Mouse (Mus musculus): Measurements from ENCODE around the gene Slc4a8.

The Slc4a8 gene

DNA sequence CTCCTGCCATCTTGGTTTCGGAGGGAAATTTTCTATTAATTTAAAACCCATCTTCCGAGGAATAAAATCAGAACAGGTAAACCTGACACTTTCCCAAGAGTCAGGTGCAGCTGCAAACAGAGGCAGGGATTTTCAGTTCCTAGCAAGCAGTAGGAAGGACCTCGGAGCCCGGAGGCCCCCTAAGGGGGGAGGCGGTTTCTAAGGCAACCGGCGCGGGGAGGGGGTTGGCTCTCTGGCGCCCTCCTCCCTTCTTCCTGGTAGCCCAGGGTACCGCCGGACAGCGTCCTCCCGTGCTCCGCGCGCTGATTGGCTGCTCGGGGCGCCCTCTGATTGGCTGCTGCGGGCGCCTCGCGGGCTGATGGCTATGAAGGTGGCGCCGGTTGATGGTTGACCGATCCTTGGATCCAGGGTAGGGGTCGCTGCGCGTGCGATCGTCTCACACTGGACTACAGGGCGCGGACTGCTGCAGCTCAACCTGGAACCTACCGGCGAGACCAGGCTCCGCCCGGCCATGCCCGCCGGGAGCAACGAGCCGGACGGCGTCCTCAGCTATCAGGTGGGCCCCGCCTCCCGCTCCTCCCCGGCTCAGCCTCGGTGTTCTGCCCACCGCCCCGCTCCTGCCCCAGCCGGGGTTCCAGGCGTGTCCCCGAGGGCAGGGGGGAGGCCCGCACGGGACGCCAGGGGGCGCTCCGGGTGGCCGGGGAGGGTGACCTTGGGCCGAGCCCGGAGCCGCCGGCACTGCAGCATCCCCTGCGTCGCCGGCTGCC, at the start of gene Slc4a8:
Slc4a8 (plus strand) TSS at position 329 of the 767 bp plus-strand sequence.
- peak; percentile 20 for DNase-seq (ENCODE audit: low spot score)

DNA sequence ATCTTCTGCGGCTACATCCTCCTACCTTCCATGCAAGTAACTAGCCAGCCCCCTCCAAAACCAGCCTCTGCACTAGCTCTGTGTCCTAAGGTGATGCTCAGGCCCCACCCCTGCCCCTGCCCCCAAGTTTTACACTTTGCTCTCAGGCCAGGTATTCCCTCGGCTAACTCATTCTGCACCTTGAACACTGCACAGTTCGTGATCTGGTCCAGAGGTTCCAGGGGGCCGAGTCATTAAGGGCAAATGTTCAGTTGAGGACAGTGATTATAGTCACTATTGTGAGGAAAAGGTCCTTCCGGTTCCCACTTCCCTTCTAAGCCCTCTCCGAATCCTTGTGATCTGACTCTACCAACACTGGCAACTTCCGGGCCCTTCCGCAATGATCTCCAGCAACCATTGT, 47.1 kb upstream of the Slc4a8 start:
- DNase-seq (ENCODE audit: low spot score) = no peak

- no peak for DNase-seq (ENCODE audit: low spot score)
These were observed 46.1 kb upstream of the Slc4a8 start for GRCm38 (mm10) chr15:100715399-100715993.

DNA sequence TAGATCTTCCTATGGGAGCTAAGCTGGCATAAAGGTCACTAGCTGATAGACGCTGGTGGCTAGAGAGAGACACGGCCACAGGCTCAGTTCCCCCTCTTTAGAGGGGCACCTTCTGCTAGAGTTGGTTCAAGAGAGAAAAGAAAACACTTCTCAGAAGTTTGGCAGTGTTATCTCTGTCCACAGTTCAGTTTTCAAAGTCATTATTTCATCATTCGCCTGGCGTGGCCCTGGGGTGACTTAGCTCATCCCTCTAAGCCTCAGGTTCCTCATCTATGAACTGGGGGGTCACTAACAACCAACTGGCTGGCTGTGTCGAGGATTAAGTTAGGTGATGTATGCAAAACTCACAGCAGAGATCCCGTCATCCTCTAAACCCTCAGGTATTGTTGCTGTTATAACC, 43.6 kb upstream of the Slc4a8 start:
- DNase-seq (ENCODE audit: low spot score) = no peak

DNA sequence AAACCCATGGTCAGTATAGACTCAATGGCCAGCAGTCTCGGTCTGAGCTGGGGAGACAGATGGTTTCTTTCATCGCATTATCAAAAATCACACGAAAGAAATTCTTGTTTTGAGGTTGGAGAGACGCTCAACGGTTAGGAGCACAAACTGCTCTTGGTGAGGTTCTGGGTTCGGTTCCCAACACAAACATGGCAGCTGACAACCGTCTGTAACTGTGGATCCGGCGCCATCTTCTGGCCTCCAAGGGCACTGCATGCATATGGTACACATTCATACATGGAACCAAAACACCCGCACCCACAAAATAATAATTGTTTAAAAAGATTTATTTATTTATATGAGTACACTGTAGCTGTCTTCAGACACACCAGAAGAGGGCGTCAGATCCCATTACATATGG, 43.0 kb upstream of the Slc4a8 start:
- no peak for DNase-seq (ENCODE audit: low spot score)

- no peak for DNase-seq (ENCODE audit: low spot score)
These were observed 42.3 kb upstream of the Slc4a8 start for GRCm38 (mm10) chr15:100719217-100719616.

GRCm38 (mm10) chr15:100720066-100720465, 41.5 kb upstream of the Slc4a8 start:
- DNase-seq (ENCODE audit: low spot score) = no peak

- no peak for DNase-seq (ENCODE audit: low spot score)
These were observed 40.1 kb upstream of the Slc4a8 start for GRCm38 (mm10) chr15:100721445-100721844.

- no peak for DNase-seq (ENCODE audit: low spot score)
These were observed 39.5 kb upstream of the Slc4a8 start for GRCm38 (mm10) chr15:100722026-100722425.

- no peak for DNase-seq (ENCODE audit: low spot score)
These were observed 39.0 kb upstream of the Slc4a8 start for GRCm38 (mm10) chr15:100722564-100722963.

- no peak for DNase-seq (ENCODE audit: low spot score)
These were observed 38.0 kb upstream of the Slc4a8 start for GRCm38 (mm10) chr15:100723505-100723904.

DNA sequence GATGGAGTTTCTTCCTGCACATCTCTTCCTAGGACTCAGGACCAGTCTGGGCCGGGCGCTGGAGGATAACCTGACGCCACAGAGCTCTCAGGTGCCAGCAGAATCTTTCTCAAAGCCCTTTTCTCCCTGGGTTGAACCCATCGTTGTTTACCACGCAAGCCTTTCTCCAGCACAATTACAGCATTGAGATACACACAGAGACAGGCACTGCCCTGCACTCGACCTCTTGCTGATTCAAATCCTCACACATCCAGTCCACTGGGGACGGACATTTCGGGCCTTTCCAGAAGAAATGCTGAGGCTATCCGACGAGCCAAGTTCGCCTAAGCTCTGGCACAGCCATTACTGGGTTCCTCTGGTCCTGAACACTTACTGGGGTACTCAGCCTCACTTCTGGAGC, 34.8 kb upstream of the Slc4a8 start:
- DNase-seq (ENCODE audit: low spot score) = no peak

- DNase-seq (ENCODE audit: low spot score) = no peak
These were observed 33.7 kb upstream of the Slc4a8 start for GRCm38 (mm10) chr15:100727834-100728233.

- no peak for DNase-seq (ENCODE audit: low spot score)
These were observed 33.0 kb upstream of the Slc4a8 start for GRCm38 (mm10) chr15:100728586-100728985.

- DNase-seq (ENCODE audit: low spot score) = no peak
These were observed 32.1 kb upstream of the Slc4a8 start, which contains the start of gene Galnt6 for GRCm38 (mm10) chr15:100729281-100729985. Gene Galnt6 (minus strand): TSS chr15:100729376.

DNA sequence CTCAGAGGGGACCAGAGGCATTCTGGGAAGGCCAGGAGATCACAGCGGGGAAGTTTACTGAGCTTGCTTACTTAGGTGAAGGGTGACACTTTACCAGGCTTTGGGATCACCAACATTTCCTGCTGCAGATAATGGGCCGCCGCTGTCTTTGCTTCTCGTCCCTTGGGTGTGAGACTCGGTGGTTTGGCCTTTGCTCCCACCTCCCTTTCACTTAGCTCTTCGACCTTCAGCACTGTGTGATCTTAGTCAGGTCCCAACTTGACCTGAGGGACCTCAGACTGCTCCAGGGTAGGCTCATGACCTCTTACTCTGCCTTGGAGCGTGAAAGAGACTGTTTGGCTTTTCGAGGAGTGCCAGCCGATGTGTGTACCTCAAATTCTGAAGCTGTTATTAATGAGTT, 30.5 kb upstream of the Slc4a8 start:
- DNase-seq (ENCODE audit: low spot score) = no peak

DNA sequence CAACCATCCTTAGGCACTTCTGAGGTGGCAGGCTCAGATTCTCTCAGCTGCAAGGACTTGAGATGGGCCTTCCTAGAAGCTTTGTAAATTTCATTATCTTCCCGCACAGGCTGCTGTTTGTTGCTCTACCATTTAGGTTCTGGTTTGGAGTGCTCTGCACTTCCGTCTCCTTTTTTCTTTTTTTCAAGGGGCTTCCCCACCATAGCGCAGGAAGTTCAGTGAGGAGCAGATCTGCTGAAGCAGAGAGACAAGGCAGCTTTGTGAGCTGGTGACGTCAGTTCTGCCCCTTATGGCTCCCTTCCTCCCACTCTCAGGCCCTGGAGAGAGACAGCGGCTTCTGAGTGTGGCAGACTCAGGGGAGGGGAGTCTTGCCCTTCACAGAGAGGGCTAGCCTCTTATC, 29.0 kb upstream of the Slc4a8 start:
- no peak for DNase-seq (ENCODE audit: low spot score)

DNA sequence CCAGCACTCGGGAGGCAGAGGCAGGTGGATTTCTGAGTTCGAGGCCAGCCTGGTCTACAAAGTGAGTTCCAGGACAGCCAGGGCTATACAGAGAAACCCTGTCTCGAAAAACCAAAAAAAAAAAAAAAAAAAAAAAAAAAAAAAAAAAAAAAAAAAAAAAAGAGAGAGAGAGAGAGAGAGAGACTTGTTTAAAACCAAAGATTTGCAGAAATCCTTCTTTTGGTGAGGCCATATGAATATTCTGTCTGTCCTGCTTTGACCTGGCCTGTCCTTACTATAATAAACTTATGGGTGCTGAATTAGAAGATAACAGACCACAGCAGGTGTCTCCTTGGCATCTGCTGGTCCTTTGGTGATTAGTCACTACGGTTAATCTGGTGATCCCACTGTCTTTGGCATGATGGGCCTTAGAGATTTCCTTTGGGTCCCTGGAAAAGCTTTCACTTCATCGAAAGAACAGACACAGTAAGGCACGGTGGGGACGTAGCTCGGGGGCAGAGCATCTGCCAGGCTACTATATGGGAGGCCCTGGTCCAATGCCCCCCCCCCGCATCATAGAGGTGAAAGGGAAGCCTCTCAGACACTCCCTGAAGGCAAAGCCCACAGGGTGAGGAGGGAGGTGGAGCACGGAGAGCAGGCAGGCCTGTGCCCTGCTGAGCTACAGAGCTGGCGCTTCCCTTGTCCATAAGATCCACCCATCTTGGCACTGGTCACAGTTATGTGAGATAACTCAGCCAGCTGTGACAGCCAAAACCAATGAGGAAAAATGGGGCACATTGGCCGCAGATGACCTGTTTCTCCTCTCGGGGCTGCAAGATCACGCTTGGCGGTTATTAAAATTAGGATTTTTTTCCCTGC, 26.2 kb upstream of the Slc4a8 start:
- DNase-seq (ENCODE audit: low spot score) = peak; percentile 21

GRCm38 (mm10) chr15:100735953-100736300, 25.6 kb upstream of the Slc4a8 start:
- DNase-seq (ENCODE audit: low spot score) = no peak

DNA sequence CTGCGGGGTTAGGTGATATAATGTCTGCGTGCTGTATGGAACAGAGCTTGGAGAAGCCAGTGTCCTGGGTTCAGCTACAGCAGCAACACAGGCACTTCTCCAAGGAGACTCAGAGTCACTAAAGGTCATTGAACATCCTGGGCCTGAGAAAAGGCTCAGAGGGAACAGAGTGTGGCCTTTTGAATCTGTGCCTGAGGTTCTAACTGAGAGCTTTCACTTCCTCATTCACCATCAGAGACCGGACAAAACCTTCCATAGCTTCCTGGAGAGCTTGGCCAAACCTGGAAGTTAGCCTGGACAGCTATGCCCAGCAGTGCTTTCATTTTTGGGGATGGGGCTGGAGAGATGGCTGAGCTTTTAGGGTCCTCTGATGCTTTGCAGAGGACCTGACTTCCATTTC, 23.9 kb upstream of the Slc4a8 start:
- DNase-seq (ENCODE audit: low spot score) = no peak

GRCm38 (mm10) chr15:100738351-100738781, 23.2 kb upstream of the Slc4a8 start:
- DNase-seq (ENCODE audit: low spot score) = no peak

DNA sequence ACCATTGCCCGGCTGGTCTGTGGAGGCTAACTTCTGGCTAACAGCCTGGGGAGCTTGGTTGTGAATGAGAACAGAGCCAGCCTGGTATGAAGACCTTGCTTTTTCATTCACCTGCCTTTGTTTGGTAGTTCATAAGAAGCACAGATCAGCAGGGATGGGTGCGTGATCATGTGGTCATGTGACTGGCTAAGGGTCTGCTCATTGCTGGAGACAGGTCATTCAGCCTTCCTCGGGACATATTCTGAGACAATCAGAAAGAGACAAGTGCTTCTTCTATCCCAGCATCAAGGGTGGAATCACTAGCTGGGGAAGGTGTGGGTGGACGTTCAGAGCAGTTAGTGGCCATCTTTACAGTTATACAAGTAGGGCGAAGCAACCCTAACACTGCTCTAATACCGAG, 22.1 kb upstream of the Slc4a8 start:
- no peak for DNase-seq (ENCODE audit: low spot score)
